Mouse (Mus musculus) left cerebral cortex, adult 6 months (tissue): ENCODE measurements around the gene Efhb. TPM values are rescaled to one million over a fixed set of nuclear protein-coding genes. Genes with fewer than 3 reads are reported as not detected.

Experiments
- long read RNA-seq, 2 experiments: library from polyadenylated mRNA; unstranded; transcript quantifications; one replicate each; pipeline ENCODE4 v2.0.0; 2019 to 2020
- polyA plus RNA-seq: library from polyadenylated mRNA; unstranded; fragments of <200 nt; fragmentation: Nextera tagmentation; gene quantifications from 2 replicates; pipeline ENCODE4 v1.2.3, GENCODE M21; 2021

The Efhb gene
- polyA plus RNA-seq: 0.06 and 0.10 TPM in 2 replicates
- long read RNA-seq, experiment 1, partial matches to known transcripts: 2 of 2 reads
- long read RNA-seq, experiment 1, other reads (novel, unspliced or antisense): 0 of 2 reads
- long read RNA-seq, experiment 2, partial matches to known transcripts: 1 of 2 reads
- long read RNA-seq, experiment 2, other reads (novel, unspliced or antisense): 1 of 2 reads

GRCm38 (mm10) chr17:53462603-53463495 is at the start of gene Efhb:
Gene Efhb, minus strand, starts transcription at chr17:53463321.

GRCm38 (mm10) chr17:53478858-53479603 is 15.9 kb upstream of the Efhb start, which contains the start of gene Rab5a:
Gene Rab5a, plus strand, starts transcription at chr17:53479234.

Other genes with a start within 250 kb of the Efhb start
- gene Rab5a, start 15.9 kb upstream of the Efhb start, polyA plus RNA-seq: 41.7 and 132 TPM in 2 replicates
- 0.12 and 0.14 TPM in 2 replicates for gene Pp2d1, start 76.1 kb upstream of the Efhb start, polyA plus RNA-seq
- gene Kat2b, start 103.5 kb upstream of the Efhb start, polyA plus RNA-seq: 1.9 and 3.3 TPM in 2 replicates
- gene Sgo1, start 226.0 kb upstream of the Efhb start, polyA plus RNA-seq: 0.16 and 0.18 TPM in 2 replicates